16 mouse cellular contexts compared by ENCODE assay signal in genomic region chr4:133182439-133183033, GRCm38 (mm10). TPM values are rescaled to one million over a fixed set of nuclear protein-coding genes. Genes with fewer than 3 reads are reported as not detected.
DNase-seq lines count a peak whose midpoint lies in the region; ATAC-seq and TF ChIP-seq lines count a peak whose summit lies in the region.
"Had no signal": no experiment of that assay in that cellular context is flagged by ENCODE, and none has a peak within 500 bp of the region (broad histone marks: within the 10 kb centered on the region; RNA-seq: fewer than 3 reads in every experiment).

No protein-coding gene starts in this region.

- H3K4me1 ChIP-seq in heart, embryonic 15.5 days (replicated peaks), result peaks cover 45% of the 10 kb centered on the region
- peaks cover 26% of the 10 kb centered on the region for H3K4me1 ChIP-seq in heart, adult 2 months (ENCODE audit: control insufficient read depth, insufficient read depth, low read length)
- H3K4me1 ChIP-seq in ES-Bruce4 (ENCODE audit: control insufficient read depth, insufficient read depth, low read length), result peaks cover 3% of the 10 kb centered on the region
- H3K4me1 ChIP-seq in intestine, embryonic 16.5 days (ENCODE audit: control insufficient read depth, insufficient read depth, low read length), result peaks cover 34% of the 10 kb centered on the region
- H3K4me1 ChIP-seq in hindbrain, embryonic 13.5 days (replicated peaks), result peaks cover 20% of the 10 kb centered on the region

- peaks cover 19% of the 10 kb centered on the region for H3K36me3 ChIP-seq in heart, embryonic 15.5 days
- peaks cover 40% of the 10 kb centered on the region for H3K36me3 ChIP-seq in heart, adult 2 months (ENCODE audit: control insufficient read depth, insufficient read depth, low read length)
- H3K36me3 ChIP-seq in ES-Bruce4 (ENCODE audit: control insufficient read depth, insufficient read depth, low read length, poor library complexity, severe bottlenecking), result peaks cover 35% of the 10 kb centered on the region
- H3K36me3 ChIP-seq in splenic B cell, adult 2 months (ENCODE audit: control insufficient read depth, insufficient read depth, low read length, poor library complexity, severe bottlenecking), result peaks cover 16% of the 10 kb centered on the region
- H3K36me3 ChIP-seq in intestine, embryonic 16.5 days (ENCODE audit: control insufficient read depth, insufficient read depth, low read length), result peaks cover 10% of the 10 kb centered on the region; the same call in 1 of the 2 replicates
- peaks cover 9% of the 10 kb centered on the region for H3K36me3 ChIP-seq in hindbrain, embryonic 13.5 days

- H3K4me2 ChIP-seq in heart, embryonic 15.5 days, result no peak overlapping the region
- H3K4me2 ChIP-seq in intestine, embryonic 16.5 days (ENCODE audit: low read depth, low read length), result no peak overlapping the region
- no peak overlapping the region for H3K4me2 ChIP-seq in hindbrain, embryonic 13.5 days
- H3K4me2 ChIP-seq: embryonic facial prominence, embryonic 13.5 days; liver, embryonic 15.5 days; midbrain, embryonic 12.5 days had no signal

- TF ChIP-seq CTCF in heart, adult 2 months (IDR thresholded peaks at IDR 0.05), result no peak
- TF ChIP-seq CTCF in ES-Bruce4 (IDR thresholded peaks at IDR 0.05; ENCODE audit: low read depth, low read length), result no peak

- intact Hi-C loops in heart, adult 2 months (cut with DNase I), result no loop called here

- H3K9ac ChIP-seq in heart, embryonic 15.5 days, result no peak overlapping the region
- no peak overlapping the region for H3K9ac ChIP-seq in heart, adult 2 months (ENCODE audit: low read depth, low read length)
- no peak overlapping the region for H3K9ac ChIP-seq in ES-Bruce4 (ENCODE audit: low read depth, poor library complexity, severe bottlenecking)
- no peak overlapping the region for H3K9ac ChIP-seq in intestine, embryonic 16.5 days (ENCODE audit: low read depth, low read length)
- H3K9ac ChIP-seq in hindbrain, embryonic 13.5 days, result no peak overlapping the region
- H3K9ac ChIP-seq: embryonic facial prominence, embryonic 13.5 days; liver, embryonic 15.5 days; midbrain, embryonic 12.5 days had no signal

- H3K4me3 ChIP-seq in heart, embryonic 15.5 days, result no peak overlapping the region
- no peak overlapping the region for H3K4me3 ChIP-seq in heart, adult 2 months
- H3K4me3 ChIP-seq in ES-Bruce4 (ENCODE audit: low read depth, low read length), result no peak overlapping the region
- no peak overlapping the region for H3K4me3 ChIP-seq in intestine, embryonic 16.5 days (ENCODE audit: low read length)
- no peak overlapping the region for H3K4me3 ChIP-seq in hindbrain, embryonic 13.5 days
- H3K4me3 ChIP-seq: embryonic facial prominence, embryonic 13.5 days; forebrain, embryonic 10.5 days; liver, embryonic 15.5 days; midbrain, embryonic 12.5 days; myocyte had no signal

- no peaks in the 10 kb centered on the region for H3K27me3 ChIP-seq in heart, embryonic 15.5 days
- no peaks in the 10 kb centered on the region for H3K27me3 ChIP-seq in heart, adult 2 months (ENCODE audit: control insufficient read depth, insufficient read depth, low read length)
- no peaks in the 10 kb centered on the region for H3K27me3 ChIP-seq in ES-Bruce4 (ENCODE audit: control insufficient read depth, insufficient read depth, low read length, poor library complexity, severe bottlenecking)
- no peaks in the 10 kb centered on the region for H3K27me3 ChIP-seq in splenic B cell, adult 2 months (ENCODE audit: control insufficient read depth, insufficient read depth, low read length, poor library complexity, severe bottlenecking)
- H3K27me3 ChIP-seq in intestine, embryonic 16.5 days (replicated peaks; ENCODE audit: control insufficient read depth, insufficient read depth, low read length), result no peaks in the 10 kb centered on the region
- no peaks in the 10 kb centered on the region for H3K27me3 ChIP-seq in hindbrain, embryonic 13.5 days
- H3K27me3 ChIP-seq: embryonic facial prominence, embryonic 13.5 days; liver, embryonic 15.5 days; midbrain, embryonic 12.5 days had no signal

- peaks cover 6% of the 10 kb centered on the region; the same call in 1 of the 2 replicates for H3K79me2 ChIP-seq in heart, adult 2 months (replicated peaks; ENCODE audit: control insufficient read depth, insufficient read depth, low read length)

- TF ChIP-seq POLR2A in heart, adult 2 months (IDR thresholded peaks at IDR 0.05; ENCODE audit: insufficient read depth, low read depth, low read length), result no peak
- no peak for TF ChIP-seq POLR2A in ES-Bruce4 (IDR thresholded peaks at IDR 0.05; ENCODE audit: insufficient read depth, low read length)

- no peak for TF ChIP-seq EP300 in heart, adult 2 months (IDR thresholded peaks at IDR 0.05; ENCODE audit: insufficient read depth, low read depth, low read length)
- TF ChIP-seq EP300 in ES-Bruce4 (IDR thresholded peaks at IDR 0.05; ENCODE audit: insufficient read depth, low read depth, low read length), result no peak

- ATAC-seq in heart, embryonic 15.5 days (replicated peaks; ENCODE audit: insufficient number of reproducible peaks, insufficient read depth, low FRiP score, low read depth), result no peak
- ATAC-seq in intestine, embryonic 16.5 days, result no peak
- no peak for ATAC-seq in hindbrain, embryonic 13.5 days (ENCODE audit: low FRiP score)

- no peaks in the 10 kb centered on the region for H3K9me3 ChIP-seq in heart, embryonic 15.5 days (replicated peaks)
- no peaks in the 10 kb centered on the region for H3K9me3 ChIP-seq in ES-Bruce4 (replicated peaks; ENCODE audit: control insufficient read depth, insufficient read depth, low read length, poor library complexity, severe bottlenecking)
- H3K9me3 ChIP-seq in intestine, embryonic 16.5 days (ENCODE audit: control insufficient read depth, low read length), result no peaks in the 10 kb centered on the region
- no peaks in the 10 kb centered on the region for H3K9me3 ChIP-seq in hindbrain, embryonic 13.5 days
- H3K9me3 ChIP-seq: embryonic facial prominence, embryonic 13.5 days; forebrain, embryonic 10.5 days; liver, embryonic 15.5 days; midbrain, embryonic 12.5 days had no signal

- 75% methylated on average over 8 of the region's 8 CpGs for WGBS in heart, embryonic 15.5 days
- WGBS in heart, adult 2 months, result 67% methylated on average over 8 of the region's 8 CpGs
- WGBS in intestine, embryonic 16.5 days, result 89% methylated on average over 8 of the region's 8 CpGs
- 96% methylated on average over 8 of the region's 8 CpGs for WGBS in hindbrain, embryonic 13.5 days

- no peak for DNase-seq in heart, adult 2 months
- peak; percentile 53 for DNase-seq in A20 (ENCODE audit: low read depth, low spot score)
- DNase-seq in splenic B cell, adult 2 months (ENCODE audit: low read depth, low spot score), result peak; percentile 42
- DNase-seq: cerebellum, postnatal 36 days; kidney, postnatal 10 days; lung, postnatal 36 days had no signal

- peak overlapping the region; percentile 32; the same call in 1 of the 2 replicates for H3K27ac ChIP-seq in heart, embryonic 15.5 days
- no peak overlapping the region; the same call in 1 of the 2 replicates for H3K27ac ChIP-seq in heart, adult 2 months
- peak overlapping the region; percentile 42 for H3K27ac ChIP-seq in ES-Bruce4 (ENCODE audit: insufficient read depth, low read length)
- no peak overlapping the region for H3K27ac ChIP-seq in intestine, embryonic 16.5 days (ENCODE audit: low read length)
- H3K27ac ChIP-seq in hindbrain, embryonic 13.5 days, result no peak overlapping the region
- H3K27ac ChIP-seq: embryonic facial prominence, embryonic 13.5 days; forebrain, embryonic 10.5 days; liver, embryonic 15.5 days; midbrain, embryonic 12.5 days had no signal

RNA-seq across cellular contexts. Expression of gene Cd164l2, which starts 29.4 kb away (rescaled TPM):
- 0.28 and 1.7 TPM in 2 replicates for polyA plus RNA-seq in heart, embryonic 15.5 days (2015; fragmentation: Nextera tagmentation; extraction: Ambion mirVana)
- not detected for total RNA-seq in heart, adult 2 months (2021)
- polyA plus RNA-seq in heart, adult 2 months (2012; rRNA removed), result 0.53 and 0.66 TPM in 2 replicates
- 9.6 and 12.4 TPM in 2 replicates for polyA plus RNA-seq in ES-Bruce4 (2011; ENCODE audit: insufficient read depth, insufficient read length, low read depth, missing spikeins)
- 1.6 and 2.0 TPM in 2 replicates for polyA plus RNA-seq in intestine, embryonic 16.5 days (2015; fragmentation: Nextera tagmentation; extraction: Ambion mirVana)
- polyA plus RNA-seq in hindbrain, embryonic 13.5 days (2015; fragmentation: Nextera tagmentation; extraction: Ambion mirVana), result 0.78 and 2.5 TPM in 2 replicates
- polyA plus RNA-seq: liver, embryonic 15.5 days had no signal

RNA-seq across cellular contexts. Expression of gene Gpr3, which starts 29.8 kb away (rescaled TPM):
- polyA plus RNA-seq in heart, embryonic 15.5 days (2015; fragmentation: Nextera tagmentation; extraction: Ambion mirVana), result 0.05 and 0.34 TPM in 2 replicates
- under 1 TPM in 1 of 2 experiments, not detected in 1; 0.11 TPM for total RNA-seq in heart, adult 2 months (2021)
- 0.15 and 0.37 TPM in 2 replicates for polyA plus RNA-seq in heart, adult 2 months (2012; rRNA removed)
- 0.26 and 0.52 TPM in 2 replicates for polyA plus RNA-seq in ES-Bruce4 (2011; ENCODE audit: insufficient read depth, insufficient read length, low read depth, missing spikeins)
- polyA plus RNA-seq in intestine, embryonic 16.5 days (2015; fragmentation: Nextera tagmentation; extraction: Ambion mirVana), result 0.05 and 0.24 TPM in 2 replicates
- 0.52 and 1.4 TPM in 2 replicates for polyA plus RNA-seq in hindbrain, embryonic 13.5 days (2015; fragmentation: Nextera tagmentation; extraction: Ambion mirVana)
- polyA plus RNA-seq: intestine, embryonic 14.5 days; liver, embryonic 15.5 days had no signal

RNA-seq across cellular contexts. Expression of gene Wasf2, which starts 52.2 kb away (rescaled TPM):
- 67.3 and 72.8 TPM in 2 replicates for polyA plus RNA-seq in heart, embryonic 15.5 days (2015; fragmentation: Nextera tagmentation; extraction: Ambion mirVana)
- 10 to 100 TPM; 77.5 to 83.8 TPM for total RNA-seq in heart, adult 2 months (2021)
- 34.6 and 39.7 TPM in 2 replicates for polyA plus RNA-seq in heart, adult 2 months (2012; rRNA removed)
- polyA plus RNA-seq in ES-Bruce4 (2011; ENCODE audit: insufficient read depth, insufficient read length, low read depth, missing spikeins), result 102 and 103 TPM in 2 replicates
- polyA plus RNA-seq in intestine, embryonic 16.5 days (2015; fragmentation: Nextera tagmentation; extraction: Ambion mirVana), result 76.9 and 81.9 TPM in 2 replicates
- polyA plus RNA-seq in hindbrain, embryonic 13.5 days (2015; fragmentation: Nextera tagmentation; extraction: Ambion mirVana), result 33.3 and 35.4 TPM in 2 replicates

RNA-seq across cellular contexts. Expression of gene Map3k6, which starts 58.1 kb away (rescaled TPM):
- polyA plus RNA-seq in heart, embryonic 15.5 days (2015; fragmentation: Nextera tagmentation; extraction: Ambion mirVana), result 2.9 and 3.4 TPM in 2 replicates
- 10 to 100 TPM; 16.3 to 27.3 TPM for total RNA-seq in heart, adult 2 months (2021)
- 12.0 and 15.7 TPM in 2 replicates for polyA plus RNA-seq in heart, adult 2 months (2012; rRNA removed)
- polyA plus RNA-seq in ES-Bruce4 (2011; ENCODE audit: insufficient read depth, insufficient read length, low read depth, missing spikeins), result 3.8 TPM in 2 replicates
- 2.4 and 2.8 TPM in 2 replicates for polyA plus RNA-seq in intestine, embryonic 16.5 days (2015; fragmentation: Nextera tagmentation; extraction: Ambion mirVana)
- polyA plus RNA-seq in hindbrain, embryonic 13.5 days (2015; fragmentation: Nextera tagmentation; extraction: Ambion mirVana), result 1.9 and 2.0 TPM in 2 replicates

Comparison
In these comparisons a context has a peak if more than half of its experiments do, and no peak if none do; other contexts are left out.
1. H3K27ac ChIP-seq: peak in heart, embryonic 15.5 days (single experiment) and ES-Bruce4 (single experiment); none in heart, adult 2 months (single experiment), intestine, embryonic 16.5 days (single experiment) and hindbrain, embryonic 13.5 days (single experiment).
2. DNase-seq: peak in A20 (single experiment) and splenic B cell, adult 2 months (single experiment); none in heart, adult 2 months (0 of 2).